Mouse (Mus musculus): Measurements from ENCODE around the gene Gm44511.

DNA sequence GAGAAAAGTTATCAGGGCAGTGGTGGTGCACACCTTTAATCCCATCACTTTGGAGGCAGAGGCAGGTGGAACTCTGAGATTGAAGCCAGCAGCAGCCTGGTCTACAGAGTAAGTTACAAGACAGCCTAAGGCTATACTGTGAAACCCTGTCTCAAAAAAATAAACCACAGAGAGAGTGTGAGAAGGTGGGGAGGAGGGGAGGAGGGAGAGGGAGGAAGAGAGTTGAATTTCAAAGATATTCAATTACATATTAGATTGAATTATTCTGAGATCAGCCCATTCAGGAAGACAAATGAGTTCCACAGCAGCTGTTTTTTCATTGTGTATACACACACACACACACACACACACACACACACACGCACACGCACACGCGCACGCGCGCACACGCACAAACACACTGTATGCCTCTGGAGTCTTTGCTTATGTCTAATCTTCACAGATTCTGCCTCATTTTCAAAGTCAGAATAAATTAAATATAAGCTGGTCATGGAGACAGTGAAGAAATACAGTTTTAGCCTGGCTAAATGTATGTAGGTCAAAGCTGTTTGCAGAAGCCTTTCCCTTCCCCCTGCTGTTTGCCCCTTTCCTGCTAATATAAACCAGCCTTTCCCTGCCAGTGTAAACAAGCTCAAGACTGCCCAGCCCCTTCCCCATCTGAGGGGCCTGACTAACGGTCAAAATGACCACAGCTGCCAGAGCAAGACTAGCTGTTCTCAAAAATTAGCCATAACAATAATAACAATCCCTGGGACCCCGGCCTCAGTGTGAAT is 56.4 kb downstream of the Gm44511 start:
- TF ChIP-seq TCF12 (IDR thresholded peaks at IDR 0.05; ENCODE audit: insufficient read depth, poor library complexity, severe bottlenecking) (no peak), POLR2A (IDR thresholded peaks at IDR 0.05; ENCODE audit: insufficient read length, low read depth) (no peak), MYOG (IDR thresholded peaks at IDR 0.05; ENCODE audit: control insufficient read depth in 1 of 3, insufficient read depth in 1 of 3, insufficient read length in 2 of 3, low read depth in 2 of 3) (no peak)
